Mouse (Mus musculus) hindbrain, embryonic 11.5 days (tissue): Measurements from ENCODE around the gene Fscb. TPM values are rescaled to one million over a fixed set of nuclear protein-coding genes. Genes with fewer than 3 reads are reported as not detected.

Experiments used
- ATAC-seq: fragments of 200-750 bp; cut with Nextera tagmentation; 2 replicates; pipeline ENCODE4 v1.8.0; 2017; ENCODE audit warnings: mild to moderate bottlenecking, moderate TSS enrichment, moderate library complexity; ENCODE audit not compliant: low FRiP score
- DNase-seq: peaks from one replicate; pipeline ENCODE4 v3.0.0-alpha.2; 2015; ENCODE audit warnings: low spot score
- H3K27ac ChIP-seq: fragments of 300-500 bp; sonication (generic); 2 replicates; pipeline ENCODE4 v1.5.1; 2014; ENCODE audit warnings: mild to moderate bottlenecking, low read depth, low read length
- H3K27me3 ChIP-seq: fragments of 300-500 bp; sonication (generic); 2 replicates; pipeline ENCODE4 v1.6.1; 2014; ENCODE audit warnings: mild to moderate bottlenecking, low read length, moderate library complexity, mixed read lengths; ENCODE audit not compliant: control insufficient read depth, insufficient read depth
- H3K36me3 ChIP-seq: fragments of 300-500 bp; sonication (generic); 2 replicates; pipeline ENCODE4 v1.6.1; 2014; ENCODE audit warnings: mild to moderate bottlenecking, low read length, moderate library complexity, mixed read lengths; ENCODE audit not compliant: control insufficient read depth, insufficient read depth
- H3K4me1 ChIP-seq: fragments of 300-500 bp; sonication (generic); replicated peaks from 2 replicates; pipeline ENCODE4 v1.6.1; 2014; ENCODE audit warnings: low read length, mixed read lengths; ENCODE audit not compliant: control insufficient read depth, insufficient read depth
- H3K4me2 ChIP-seq: fragments of 300-500 bp; sonication (generic); replicated peaks from 2 replicates; pipeline ENCODE4 v1.6.1; 2014; ENCODE audit warnings: mild to moderate bottlenecking, low read depth, low read length
- H3K4me3 ChIP-seq: fragments of 300-500 bp; sonication (generic); 2 replicates; pipeline ENCODE4 v1.5.1; 2014; ENCODE audit warnings: low read depth, low read length
- H3K9ac ChIP-seq: fragments of 300-500 bp; sonication (generic); 2 replicates; pipeline ENCODE4 v1.6.1; 2014; ENCODE audit warnings: low read depth, low read length
- H3K9me3 ChIP-seq: fragments of 300-500 bp; sonication (generic); 2 replicates; pipeline ENCODE4 v1.6.1; 2016; ENCODE audit warnings: low read length; ENCODE audit not compliant: control insufficient read depth
- whole genome bisulfite sequencing: fragments of 180-500 bp; shearing (Covaris S2); extraction: QIAGEN DNeasy Blood & Tissue Kit; methylation state at CpG from one replicate; pipeline ENCODE4 v1.1.7; 2014; 5-methylcytosine and 5-hydroxymethylcytosine counted together
- polyA plus RNA-seq: library from polyadenylated mRNA; unstranded; fragments of >200 nt; fragmentation: Nextera tagmentation; extraction: Ambion mirVana; gene quantifications from 2 replicates; pipeline ENCODE4 v1.2.1, GENCODE M21; 2014

The Fscb gene
- not detected in 2 replicates for polyA plus RNA-seq

GRCm38 (mm10) chr12:64474590-64474989 is at the start of gene Fscb:
Fscb (minus strand) TSS chr12:64474690.
- ATAC-seq, result no peak
- no peaks in the 10 kb centered on the region for H3K27me3 ChIP-seq
- H3K4me1 ChIP-seq, result no peaks in the 10 kb centered on the region
- 90% methylated on average over 1 of the region's 1 CpGs for WGBS
- no peaks in the 10 kb centered on the region for H3K9me3 ChIP-seq
- H3K36me3 ChIP-seq, result no peaks in the 10 kb centered on the region
- no peak within 1 kb of the TSS for H3K9ac ChIP-seq
- no peak for DNase-seq
- H3K4me3 ChIP-seq, result no peak within 1 kb of the TSS
- no peak within 1 kb of the TSS for H3K27ac ChIP-seq
- H3K4me2 ChIP-seq, result no peak within 1 kb of the TSS

GRCm38 (mm10) chr12:64516775-64517174 is 42.3 kb upstream of the Fscb start:
- ATAC-seq (no peak), DNase-seq (no peak)

GRCm38 (mm10) chr12:64513439-64513838 is 38.9 kb upstream of the Fscb start:
- DNase-seq (no peak), ATAC-seq (no peak)
- Histone ChIP-seq H3K9me3 (no peaks in the 10 kb centered on the region), H3K27ac (no peak overlapping the region), H3K4me2 (no peak overlapping the region), H3K9ac (no peak overlapping the region), H3K36me3 (no peaks in the 10 kb centered on the region), H3K4me3 (no peak overlapping the region), H3K4me1 (no peaks in the 10 kb centered on the region), H3K27me3 (no peaks in the 10 kb centered on the region)
- 90% methylated on average over 1 of the region's 1 CpGs for WGBS

More at GRCm38 (mm10) chr12:64516775-64517174, 42.3 kb upstream of the Fscb start:
- Histone ChIP-seq H3K9ac (no peak overlapping the region), H3K4me1 (no peaks in the 10 kb centered on the region), H3K27me3 (no peaks in the 10 kb centered on the region), H3K4me2 (no peak overlapping the region), H3K36me3 (no peaks in the 10 kb centered on the region), H3K27ac (no peak overlapping the region), H3K4me3 (no peak overlapping the region), H3K9me3 (no peaks in the 10 kb centered on the region)
- WGBS, result 65% methylated on average over 2 of the region's 2 CpGs

- H3K4me2 ChIP-seq, result no peak overlapping the region
- H3K4me3 ChIP-seq, result no peak overlapping the region
- H3K36me3 ChIP-seq, result no peaks in the 10 kb centered on the region
- DNase-seq (no peak), ATAC-seq (no peak)
- no peak overlapping the region for H3K9ac ChIP-seq
- no peaks in the 10 kb centered on the region for H3K27me3 ChIP-seq
- no peak overlapping the region for H3K27ac ChIP-seq
- no peaks in the 10 kb centered on the region for H3K4me1 ChIP-seq
- H3K9me3 ChIP-seq, result no peaks in the 10 kb centered on the region
- WGBS, result 84% methylated on average over 5 of the region's 5 CpGs
Measured at GRCm38 (mm10) chr12:64497706-64498105, 23.2 kb upstream of the Fscb start.

GRCm38 (mm10) chr12:64473615-64474014 is 875 bp downstream of the Fscb start:
- Histone ChIP-seq H3K27me3 (no peaks in the 10 kb centered on the region), H3K36me3 (no peaks in the 10 kb centered on the region)
- 88% methylated on average over 1 of the region's 1 CpGs for WGBS

GRCm38 (mm10) chr12:64473136-64473535 is 1.4 kb downstream of the Fscb start:
- Histone ChIP-seq H3K27me3 (no peaks in the 10 kb centered on the region), H3K27ac (no peak overlapping the region), H3K4me3 (no peak overlapping the region), H3K4me1 (no peaks in the 10 kb centered on the region), H3K4me2 (no peak overlapping the region), H3K36me3 (no peaks in the 10 kb centered on the region), H3K9ac (no peak overlapping the region), H3K9me3 (no peaks in the 10 kb centered on the region)
- ATAC-seq (no peak), DNase-seq (no peak)
- 97% methylated on average over 1 of the region's 1 CpGs for WGBS

More at GRCm38 (mm10) chr12:64473615-64474014, 875 bp downstream of the Fscb start:
- Histone ChIP-seq H3K4me2 (no peak overlapping the region), H3K4me3 (no peak overlapping the region), H3K4me1 (no peaks in the 10 kb centered on the region), H3K9ac (no peak overlapping the region), H3K27ac (no peak overlapping the region), H3K9me3 (no peaks in the 10 kb centered on the region)
- no peak for ATAC-seq
- no peak for DNase-seq

- ATAC-seq (no peak), DNase-seq (no peak)
- H3K27ac ChIP-seq, result no peak overlapping the region
- no peaks in the 10 kb centered on the region for H3K27me3 ChIP-seq
- no peak overlapping the region for H3K4me3 ChIP-seq
- H3K36me3 ChIP-seq, result no peaks in the 10 kb centered on the region
- no peaks in the 10 kb centered on the region for H3K9me3 ChIP-seq
- H3K4me2 ChIP-seq, result no peak overlapping the region
- no peak overlapping the region for H3K9ac ChIP-seq
- no peaks in the 10 kb centered on the region for H3K4me1 ChIP-seq
Measured at GRCm38 (mm10) chr12:64455228-64455627, 19.3 kb downstream of the Fscb start.

- ATAC-seq, result no peak
- no peaks in the 10 kb centered on the region for H3K27me3 ChIP-seq
- no peaks in the 10 kb centered on the region for H3K36me3 ChIP-seq
- no peak overlapping the region for H3K9ac ChIP-seq
- no peak overlapping the region for H3K4me2 ChIP-seq
- H3K4me1 ChIP-seq, result no peaks in the 10 kb centered on the region
- no peak for DNase-seq
- no peak overlapping the region for H3K4me3 ChIP-seq
- 84% methylated on average over 9 of the region's 9 CpGs for WGBS
- H3K9me3 ChIP-seq, result no peaks in the 10 kb centered on the region
- no peak overlapping the region for H3K27ac ChIP-seq
Measured at GRCm38 (mm10) chr12:64449911-64450310, 24.6 kb downstream of the Fscb start.

GRCm38 (mm10) chr12:64436675-64437074 is 37.8 kb downstream of the Fscb start:
- Histone ChIP-seq H3K27ac (no peak overlapping the region), H3K36me3 (no peaks in the 10 kb centered on the region), H3K9me3 (no peaks in the 10 kb centered on the region), H3K27me3 (no peaks in the 10 kb centered on the region), H3K4me3 (no peak overlapping the region), H3K4me1 (no peaks in the 10 kb centered on the region), H3K4me2 (no peak overlapping the region), H3K9ac (no peak overlapping the region)
- DNase-seq (no peak), ATAC-seq (no peak)
- WGBS, result 65% methylated on average over 2 of the region's 2 CpGs
